Mouse (Mus musculus): Measurements from ENCODE around the gene Senp8.

DNA sequence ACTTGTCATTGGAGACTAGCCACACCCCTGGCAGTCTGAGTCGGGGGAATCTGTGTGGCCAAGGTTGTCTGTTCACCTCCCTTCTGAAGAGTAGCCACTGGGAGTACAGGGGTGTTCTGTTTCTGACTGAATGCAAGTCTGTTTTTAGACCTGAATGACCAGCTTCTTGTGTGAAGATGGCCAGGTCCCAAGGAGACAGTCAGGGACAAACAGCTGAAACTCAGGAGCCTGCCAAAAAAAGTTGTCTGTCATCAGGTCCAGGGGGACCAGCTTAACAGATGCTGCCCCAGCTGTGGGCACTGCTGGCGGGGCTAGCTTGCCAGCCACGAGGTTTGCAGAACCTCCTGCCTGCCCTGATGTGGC is 55.1 kb downstream of the Senp8 start:
- TF ChIP-seq GATA1 (IDR thresholded peaks at IDR 0.05; ENCODE audit: borderline replicate concordance, low read length) (no peak), FLI1 (IDR thresholded peaks at IDR 0.05; ENCODE audit: low read length) (no peak)
